Comparison of ENCODE assay signal across 32 mouse cellular contexts in genomic region chr5:30527129-30527528, GRCm38 (mm10). TPM values are rescaled to one million over a fixed set of nuclear protein-coding genes. Genes with fewer than 3 reads are reported as not detected.
DNase-seq lines count a peak whose midpoint lies in the region; ATAC-seq and TF ChIP-seq lines count a peak whose summit lies in the region.
"Had no signal": no experiment of that assay in that cellular context is flagged by ENCODE, and none has a peak within 500 bp of the region (broad histone marks: within the 10 kb centered on the region; RNA-seq: fewer than 3 reads in every experiment).

No protein-coding gene starts in this region.

- 70% methylated on average over 5 of the region's 5 CpGs for WGBS in kidney, embryonic 15.5 days
- WGBS in stomach, embryonic 14.5 days, result 73% methylated on average over 5 of the region's 5 CpGs
- 69% methylated on average over 5 of the region's 5 CpGs for WGBS in stomach, postnatal 0 days
- WGBS in liver, postnatal 0 days (ENCODE audit: insufficient replicate concordance), result 82% methylated on average over 5 of the region's 5 CpGs

- no peak overlapping the region for H3K9ac ChIP-seq in kidney, embryonic 15.5 days
- H3K9ac ChIP-seq in stomach, embryonic 14.5 days (replicated peaks; ENCODE audit: low read depth, low read length), result no peak overlapping the region
- no peak overlapping the region for H3K9ac ChIP-seq in stomach, postnatal 0 days (ENCODE audit: low read length)
- H3K9ac ChIP-seq in liver, postnatal 0 days (replicated peaks), result no peak overlapping the region
- H3K9ac ChIP-seq: embryonic facial prominence, embryonic 12.5 days; forebrain, embryonic 12.5 days; hindbrain, embryonic 12.5 days; limb, embryonic 13.5 days; liver, embryonic 12.5 days had no signal

- ATAC-seq in kidney, embryonic 15.5 days (replicated peaks; ENCODE audit: low FRiP score), result no peak
- no peak for ATAC-seq in stomach, embryonic 14.5 days (ENCODE audit: insufficient number of reproducible peaks, insufficient read depth, low FRiP score, low read depth)
- ATAC-seq in stomach, postnatal 0 days (ENCODE audit: low FRiP score, low TSS enrichment), result no peak
- ATAC-seq in liver, postnatal 0 days, result no peak
- ATAC-seq: activated CD4-positive, CD25-positive, alpha-beta regulatory T cell, adult 4 months; liver, embryonic 12.5 days had no signal

- H3K36me3 ChIP-seq in kidney, embryonic 15.5 days, result no peaks in the 10 kb centered on the region
- H3K36me3 ChIP-seq in stomach, embryonic 14.5 days (ENCODE audit: control insufficient read depth, insufficient read depth, low read length), result no peaks in the 10 kb centered on the region
- H3K36me3 ChIP-seq in stomach, postnatal 0 days (ENCODE audit: control insufficient read depth, insufficient read depth, low read length), result no peaks in the 10 kb centered on the region
- H3K36me3 ChIP-seq in liver, postnatal 0 days (replicated peaks; ENCODE audit: insufficient read depth, low read length), result no peaks in the 10 kb centered on the region
- H3K36me3 ChIP-seq: embryonic facial prominence, embryonic 12.5 days; forebrain, embryonic 12.5 days; hindbrain, embryonic 12.5 days; limb, embryonic 13.5 days; liver, embryonic 12.5 days had no signal

- no peak overlapping the region for H3K4me2 ChIP-seq in kidney, embryonic 15.5 days
- no peak overlapping the region for H3K4me2 ChIP-seq in stomach, embryonic 14.5 days (replicated peaks; ENCODE audit: low read depth, low read length)
- H3K4me2 ChIP-seq in stomach, postnatal 0 days (replicated peaks; ENCODE audit: low read depth), result no peak overlapping the region
- H3K4me2 ChIP-seq in liver, postnatal 0 days (ENCODE audit: low read depth, low read length), result no peak overlapping the region
- H3K4me2 ChIP-seq: embryonic facial prominence, embryonic 12.5 days; forebrain, embryonic 12.5 days; hindbrain, embryonic 12.5 days; limb, embryonic 13.5 days; liver, embryonic 12.5 days; midbrain, embryonic 11.5 days had no signal

- H3K9me3 ChIP-seq in kidney, embryonic 15.5 days (replicated peaks), result no peaks in the 10 kb centered on the region
- no peaks in the 10 kb centered on the region for H3K9me3 ChIP-seq in stomach, embryonic 14.5 days (ENCODE audit: control insufficient read depth, low read depth, low read length)
- no peaks in the 10 kb centered on the region for H3K9me3 ChIP-seq in stomach, postnatal 0 days (ENCODE audit: control insufficient read depth, low read length)
- H3K9me3 ChIP-seq in liver, postnatal 0 days (ENCODE audit: low read length), result no peaks in the 10 kb centered on the region
- H3K9me3 ChIP-seq: embryonic facial prominence, embryonic 12.5 days; forebrain, embryonic 12.5 days; hindbrain, embryonic 12.5 days; limb, embryonic 13.5 days; liver, embryonic 12.5 days had no signal

- no peak for DNase-seq in kidney, adult 9 months
- no peak for DNase-seq in stomach, postnatal 0 days (ENCODE audit: low spot score)
- DNase-seq in retina, postnatal 1 day, result peak; percentile 82
- DNase-seq in liver, postnatal 0 days, result no peak
- DNase-seq in layer of hippocampus, postnatal 10 days (ENCODE audit: low spot score in 2 of 2), result no peak
- DNase-seq: adrenal gland, adult 8-10 months; cerebellum, adult 11-12 months; cerebellum, postnatal 10 days; heart, postnatal 14 days; kidney, adult 8-10 months; kidney, postnatal 25 days; right cerebral cortex, postnatal 14 days; thymus, postnatal 25 days had no signal

- TF ChIP-seq CTCF in stomach, postnatal 0 days (IDR thresholded peaks at IDR 0.05; ENCODE audit: low read depth), result no peak
- TF ChIP-seq CTCF in liver, postnatal 0 days (IDR thresholded peaks at IDR 0.05; ENCODE audit: low read depth), result no peak

- H3K4me1 ChIP-seq in kidney, embryonic 15.5 days, result peaks cover 13% of the 10 kb centered on the region
- peaks cover 14% of the 10 kb centered on the region; the same call in 1 of the 2 replicates for H3K4me1 ChIP-seq in stomach, embryonic 14.5 days (ENCODE audit: control insufficient read depth, insufficient read depth, low read length)
- H3K4me1 ChIP-seq in stomach, postnatal 0 days (replicated peaks; ENCODE audit: control insufficient read depth, insufficient read depth), result no peaks in the 10 kb centered on the region
- peaks cover 8% of the 10 kb centered on the region for H3K4me1 ChIP-seq in liver, postnatal 0 days (ENCODE audit: insufficient read depth)

- H3K4me3 ChIP-seq in kidney, embryonic 15.5 days (replicated peaks), result no peak overlapping the region
- no peak overlapping the region for H3K4me3 ChIP-seq in stomach, embryonic 14.5 days (ENCODE audit: low read depth, low read length)
- H3K4me3 ChIP-seq in stomach, postnatal 0 days (ENCODE audit: low read depth, low read length), result no peak overlapping the region
- H3K4me3 ChIP-seq in liver, postnatal 0 days (ENCODE audit: low read depth, low read length), result no peak overlapping the region
- H3K4me3 ChIP-seq: embryonic facial prominence, embryonic 12.5 days; erythroblast, embryonic 14.5 days; forebrain, embryonic 12.5 days; hindbrain, embryonic 12.5 days; limb, embryonic 13.5 days; liver, embryonic 12.5 days had no signal

- H3K27me3 ChIP-seq in kidney, embryonic 15.5 days, result 0 out of 2 replicates have a peak, but pooled peaks cover 14% of the 10 kb centered on the region
- H3K27me3 ChIP-seq in stomach, embryonic 14.5 days (ENCODE audit: control insufficient read depth, insufficient read depth, low read length), result no peaks in the 10 kb centered on the region
- no peaks in the 10 kb centered on the region for H3K27me3 ChIP-seq in stomach, postnatal 0 days (ENCODE audit: control insufficient read depth, insufficient read depth, low read length)
- H3K27me3 ChIP-seq in liver, postnatal 0 days (ENCODE audit: insufficient read depth, low read length), result no peaks in the 10 kb centered on the region

- 0 out of 2 replicates have a peak overlapping the region, but pooled peaks have one; percentile 67 for H3K27ac ChIP-seq in kidney, embryonic 15.5 days
- H3K27ac ChIP-seq in stomach, embryonic 14.5 days (ENCODE audit: low read length), result peak overlapping the region; percentile 89
- H3K27ac ChIP-seq in stomach, postnatal 0 days (replicated peaks), result no peak overlapping the region
- no peak overlapping the region for H3K27ac ChIP-seq in liver, postnatal 0 days (ENCODE audit: low read depth)
- H3K27ac ChIP-seq: embryonic facial prominence, embryonic 12.5 days; forebrain, embryonic 12.5 days; hindbrain, embryonic 12.5 days; limb, embryonic 13.5 days; liver, embryonic 12.5 days had no signal

- no peak for TF ChIP-seq EP300 in stomach, postnatal 0 days (optimal IDR thresholded peaks at IDR 0.05)
- no peak for TF ChIP-seq EP300 in liver, postnatal 0 days (IDR thresholded peaks at IDR 0.05; ENCODE audit: low read depth)

RNA-seq across cellular contexts. Expression of gene Cib4, which starts 18.5 kb away (rescaled TPM):
- not detected in 2 replicates for polyA plus RNA-seq in kidney, embryonic 15.5 days (2015; fragmentation: Nextera tagmentation; extraction: Ambion mirVana)
- not detected in 2 replicates for polyA plus RNA-seq in stomach, embryonic 14.5 days (2014; fragmentation: Nextera tagmentation; extraction: Ambion mirVana)
- 0.17 and 0.30 TPM in 2 replicates for polyA plus RNA-seq in stomach, postnatal 0 days (2015; fragmentation: Nextera tagmentation; extraction: Ambion mirVana)
- not detected in 2 replicates for polyA plus RNA-seq in liver, postnatal 0 days (2015; fragmentation: Nextera tagmentation; extraction: Ambion mirVana)
- total RNA-seq in layer of hippocampus, postnatal 10 days (2021), result not detected
- total RNA-seq: gastrocnemius, adult 18-20 months; gastrocnemius, postnatal 4 days; heart, postnatal 14 days; left cerebral cortex, adult 18-20 months; left cerebral cortex, postnatal 25 days; MEL; midbrain, postnatal 0 days had no signal
- polyA plus RNA-seq: activated CD4-positive, CD25-positive, alpha-beta regulatory T cell, adult 4 months; C2C12; cortical plate, adult 2 months; embryonic facial prominence, embryonic 12.5 days; erythroblast, embryonic 14.5 days; forebrain, embryonic 12.5 days; hindbrain, embryonic 12.5 days; liver, embryonic 12.5 days; midbrain, embryonic 11.5 days; midbrain, postnatal 0 days; neural tube, embryonic 14.5 days had no signal

Comparison
In these comparisons a context has a peak if more than half of its experiments do, and no peak if none do; other contexts are left out.
1. H3K27ac ChIP-seq: peak in kidney, embryonic 15.5 days (single experiment) and stomach, embryonic 14.5 days (single experiment); none in stomach, postnatal 0 days (single experiment) and liver, postnatal 0 days (single experiment).